Mouse (Mus musculus): Measurements from ENCODE around the gene Kmt2c. TPM values are rescaled to one million over a fixed set of nuclear protein-coding genes. Genes with fewer than 3 reads are reported as not detected.
"Not testable (repeated sequence)": the region's sequence is repeated elsewhere in the genome, so short reads cannot be mapped to it uniquely, and the experiment has no call there.

Gene Kmt2c
- polyA plus RNA-seq, 1 experiment from 2014 or later, result 20.1 TPM

- Histone ChIP-seq H3K36me3 (no peaks in the 10 kb centered on the region), H3K9ac (peak overlapping the region; percentile 83; the same call in 1 of the 2 replicates), H3K27me3 (no peaks in the 10 kb centered on the region), H3K9me3 (no peaks in the 10 kb centered on the region), H3K4me2 (peak overlapping the region; percentile 67), H3K27ac (peak overlapping the region; percentile 100; the same call in 1 of the 2 replicates), H3K4me3 (peak overlapping the region; percentile 97), H3K4me1 (replicated peaks) (peaks cover 19% of the 10 kb centered on the region)
- no peak for ATAC-seq (ENCODE audit: low FRiP score)
- 70% methylated on average over 7 of the region's 7 CpGs for WGBS
Measured at GRCm38 (mm10) chr5:25500686-25501085, 2.1 kb upstream of the Kmt2c start.

- ATAC-seq (ENCODE audit: low FRiP score), result peak; percentile 90
- under 1% methylated on average over 89 of the region's 90 CpGs for WGBS
- H3K4me3 ChIP-seq, result peak overlapping the region; percentile 97
- peaks cover 19% of the 10 kb centered on the region for H3K4me1 ChIP-seq (replicated peaks)
- no peaks in the 10 kb centered on the region for H3K36me3 ChIP-seq
- H3K27ac ChIP-seq, result peak overlapping the region; percentile 100
- H3K4me2 ChIP-seq, result peak overlapping the region; percentile 67
- peak overlapping the region; percentile 83 for H3K9ac ChIP-seq
- no peaks in the 10 kb centered on the region for H3K9me3 ChIP-seq
- no peaks in the 10 kb centered on the region for H3K27me3 ChIP-seq
Measured at GRCm38 (mm10) chr5:25499423-25500398, 1.1 kb upstream of the Kmt2c start.

- peak overlapping the region; percentile 96 for H3K9ac ChIP-seq
- peaks cover 19% of the 10 kb centered on the region for H3K4me1 ChIP-seq (replicated peaks)
- peak; percentile 87 for ATAC-seq (ENCODE audit: low FRiP score)
- peak overlapping the region; percentile 100 for H3K27ac ChIP-seq
- H3K27me3 ChIP-seq, result no peaks in the 10 kb centered on the region
- peak overlapping the region; percentile 67 for H3K4me2 ChIP-seq
- peak overlapping the region; percentile 97 for H3K4me3 ChIP-seq
- H3K9me3 ChIP-seq, result no peaks in the 10 kb centered on the region
- no peaks in the 10 kb centered on the region for H3K36me3 ChIP-seq
- under 1% methylated on average over 53 of the region's 87 CpGs for WGBS
Measured at GRCm38 (mm10) chr5:25498821-25499422, 339 bp upstream of the Kmt2c start.

DNA sequence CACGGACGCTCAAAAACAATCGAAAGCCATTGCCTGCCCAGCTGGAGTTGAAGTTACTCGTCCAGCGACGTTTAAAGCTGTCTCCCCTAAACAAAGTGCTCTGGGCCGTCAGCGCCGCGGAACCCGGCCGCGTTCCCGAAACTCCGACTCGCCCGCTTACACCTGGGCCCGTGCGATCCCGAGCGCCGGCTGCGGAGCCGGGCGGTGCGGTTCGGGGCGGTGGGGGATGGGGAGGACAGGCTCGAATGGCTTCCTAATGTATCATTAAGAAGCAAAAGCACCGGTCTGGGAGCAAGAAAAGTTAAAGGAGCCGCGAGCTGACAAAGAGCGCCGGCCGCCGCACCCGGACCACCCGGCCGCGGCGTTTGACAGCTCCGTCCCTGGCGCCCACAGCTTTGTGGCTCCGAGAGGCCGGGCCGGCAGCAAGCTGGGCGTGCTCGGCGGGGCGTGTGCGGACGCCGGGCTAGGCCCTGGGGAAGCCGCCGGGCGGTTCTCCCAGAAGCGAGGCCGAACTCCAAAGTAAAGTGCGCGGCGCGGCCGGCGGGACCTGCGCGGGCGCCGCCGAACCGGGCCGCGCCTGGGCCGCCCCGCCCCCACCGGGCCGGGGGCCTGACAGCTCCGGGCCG, 750 bp downstream of the Kmt2c start:
- peak; percentile 18 for ATAC-seq (ENCODE audit: low FRiP score)
- under 1% methylated on average over 77 of the region's 78 CpGs for WGBS
- H3K27me3 ChIP-seq, result no peaks in the 10 kb centered on the region

DNA sequence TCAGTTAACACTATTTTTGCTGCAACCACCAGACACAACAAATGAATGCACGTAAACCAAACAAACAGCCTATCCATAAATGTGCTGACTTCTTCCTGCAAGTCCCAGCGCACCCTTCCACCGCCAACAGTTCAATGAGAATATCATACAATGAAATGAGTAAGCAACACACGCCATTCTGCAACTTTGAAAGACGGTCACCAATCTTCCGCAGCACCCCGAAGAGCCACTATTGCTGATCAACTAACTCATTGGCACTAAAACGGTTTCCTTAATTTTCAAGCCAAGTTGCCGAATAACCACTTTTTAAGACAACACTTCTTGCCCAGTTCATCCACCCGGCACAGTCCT, 1.2 kb downstream of the Kmt2c start:
- 2% methylated on average over 10 of the region's 10 CpGs for WGBS
- H3K27ac ChIP-seq, result peak overlapping the region; percentile 100
- H3K27me3 ChIP-seq, result no peaks in the 10 kb centered on the region
- peak overlapping the region; percentile 81 for H3K4me2 ChIP-seq
- H3K9me3 ChIP-seq, result no peaks in the 10 kb centered on the region
- H3K4me3 ChIP-seq, result peak overlapping the region; percentile 97
- peaks cover 19% of the 10 kb centered on the region for H3K4me1 ChIP-seq (replicated peaks)
- no peak for ATAC-seq (ENCODE audit: low FRiP score)
- no peaks in the 10 kb centered on the region for H3K36me3 ChIP-seq
- H3K9ac ChIP-seq, result peak overlapping the region; percentile 96

More for the DNA sequence above, 750 bp downstream of the Kmt2c start:
- Histone ChIP-seq H3K9ac (peak overlapping the region; percentile 96), H3K4me3 (peak overlapping the region; percentile 97), H3K9me3 (no peaks in the 10 kb centered on the region), H3K4me1 (replicated peaks) (peaks cover 19% of the 10 kb centered on the region), H3K36me3 (no peaks in the 10 kb centered on the region), H3K4me2 (peak overlapping the region; percentile 81), H3K27ac (peak overlapping the region; percentile 100)

DNA sequence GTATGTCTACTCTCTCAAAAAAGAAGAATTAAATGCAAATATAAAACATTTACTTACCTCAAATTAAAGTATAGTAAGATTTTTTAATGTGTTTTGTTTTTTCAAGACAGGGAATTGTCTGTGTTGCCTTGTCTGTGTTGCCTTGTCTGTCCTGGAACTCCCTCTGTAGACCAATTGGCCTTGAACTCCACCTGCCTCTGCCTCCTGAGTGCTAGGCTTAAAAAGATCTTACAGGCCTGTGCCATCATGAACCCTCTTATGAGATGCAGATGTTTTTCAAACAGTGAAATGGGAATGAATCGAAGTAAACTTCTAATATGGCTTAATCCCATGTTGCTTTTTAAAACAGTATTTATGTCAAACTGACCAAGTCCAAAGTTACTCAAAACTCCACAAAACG, 1.9 kb downstream of the Kmt2c start:
- H3K27me3 ChIP-seq, result no peaks in the 10 kb centered on the region
- no peak overlapping the region for H3K27ac ChIP-seq
- H3K4me2 ChIP-seq, result peak overlapping the region; percentile 81
- H3K4me1 ChIP-seq (replicated peaks), result peaks cover 19% of the 10 kb centered on the region
- H3K36me3 ChIP-seq, result no peaks in the 10 kb centered on the region
- 56% methylated on average over 2 of the region's 2 CpGs for WGBS
- peak overlapping the region; percentile 97 for H3K4me3 ChIP-seq
- ATAC-seq (ENCODE audit: low FRiP score), result no peak
- no peaks in the 10 kb centered on the region for H3K9me3 ChIP-seq
- peak overlapping the region; percentile 96 for H3K9ac ChIP-seq

- Histone ChIP-seq H3K4me3 (no peak overlapping the region), H3K9ac (no peak overlapping the region), H3K9me3 (no peaks in the 10 kb centered on the region), H3K27me3 (no peaks in the 10 kb centered on the region), H3K4me2 (no peak overlapping the region), H3K4me1 (replicated peaks) (no peaks in the 10 kb centered on the region; the same call in 1 of the 2 replicates), H3K27ac (no peak overlapping the region), H3K36me3 (no peaks in the 10 kb centered on the region)
- no peak for ATAC-seq (ENCODE audit: low FRiP score)
Measured at GRCm38 (mm10) chr5:25478863-25479262, 19.7 kb downstream of the Kmt2c start.

DNA sequence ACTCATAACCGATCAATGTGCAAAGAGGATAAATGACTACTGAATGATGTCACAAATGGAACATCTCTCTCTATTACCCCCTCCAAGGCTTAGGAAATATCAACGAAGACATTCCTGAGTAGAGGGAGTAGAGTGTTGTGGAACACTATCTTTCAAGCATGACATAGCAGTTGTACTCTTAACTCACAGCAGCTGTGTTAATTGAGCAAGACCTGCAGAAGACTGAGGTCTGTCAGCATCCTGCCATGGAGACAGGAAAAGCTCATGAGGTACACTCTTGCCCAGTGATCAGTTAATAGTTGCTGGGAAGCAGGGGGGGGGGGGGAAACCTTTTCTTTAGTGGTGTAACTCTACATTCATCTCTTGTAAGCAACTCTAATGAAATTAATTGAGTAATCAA, 22.8 kb downstream of the Kmt2c start:
- Histone ChIP-seq H3K27ac (no peak overlapping the region), H3K4me3 (no peak overlapping the region), H3K4me1 (replicated peaks) (peaks cover 13% of the 10 kb centered on the region), H3K36me3 (no peaks in the 10 kb centered on the region), H3K27me3 (no peaks in the 10 kb centered on the region), H3K9ac (no peak overlapping the region), H3K9me3 (no peaks in the 10 kb centered on the region), H3K4me2 (no peak overlapping the region)
- ATAC-seq (ENCODE audit: low FRiP score), result no peak
- WGBS, result 83% methylated on average over 2 of the region's 2 CpGs

GRCm38 (mm10) chr5:25472070-25472469, 26.5 kb downstream of the Kmt2c start:
- Histone ChIP-seq H3K4me2 (peak overlapping the region; percentile 54), H3K4me3 (peak overlapping the region; percentile 40), H3K27me3 (no peaks in the 10 kb centered on the region), H3K27ac (peak overlapping the region; percentile 66; the same call in 1 of the 2 replicates), H3K9me3 (no peaks in the 10 kb centered on the region), H3K4me1 (replicated peaks) (peaks cover 13% of the 10 kb centered on the region), H3K9ac (peak overlapping the region; percentile 61), H3K36me3 (no peaks in the 10 kb centered on the region)
- ATAC-seq (ENCODE audit: low FRiP score), result peak; percentile 76
- 5% methylated on average over 6 of the region's 6 CpGs for WGBS

- Histone ChIP-seq H3K36me3 (no peaks in the 10 kb centered on the region), H3K9ac (no peak overlapping the region), H3K9me3 (no peaks in the 10 kb centered on the region), H3K4me2 (no peak overlapping the region), H3K27ac (no peak overlapping the region), H3K27me3 (no peaks in the 10 kb centered on the region), H3K4me3 (no peak overlapping the region), H3K4me1 (replicated peaks) (no peaks in the 10 kb centered on the region)
- 97% methylated on average over 1 of the region's 1 CpGs for WGBS
- no peak for ATAC-seq (ENCODE audit: low FRiP score)
Measured at GRCm38 (mm10) chr5:25461956-25462355, 36.6 kb downstream of the Kmt2c start.

GRCm38 (mm10) chr5:25455432-25455831, 43.2 kb downstream of the Kmt2c start:
- not testable (repeated sequence) for H3K4me3 ChIP-seq; H3K36me3 ChIP-seq; H3K27me3 ChIP-seq; H3K27ac ChIP-seq; H3K4me1 ChIP-seq (replicated peaks); ATAC-seq (ENCODE audit: low FRiP score); H3K9ac ChIP-seq; H3K4me2 ChIP-seq; H3K9me3 ChIP-seq

GRCm38 (mm10) chr5:25452691-25453090, 45.9 kb downstream of the Kmt2c start:
- WGBS, result 83% methylated on average over 2 of the region's 2 CpGs
- Histone ChIP-seq H3K27ac (no peak overlapping the region), H3K27me3 (no peaks in the 10 kb centered on the region), H3K9me3 (no peaks in the 10 kb centered on the region), H3K4me1 (replicated peaks) (no peaks in the 10 kb centered on the region; the same call in 1 of the 2 replicates), H3K9ac (no peak overlapping the region), H3K36me3 (no peaks in the 10 kb centered on the region), H3K4me2 (no peak overlapping the region), H3K4me3 (no peak overlapping the region)
- ATAC-seq (ENCODE audit: low FRiP score), result no peak
